Mouse (Mus musculus) limb, embryonic 14.5 days (tissue): ENCODE measurements at regions not wholly inside any gene's neighbourhood (a gene's known extent, or its start where the extent isn't known, plus 50 kb on each side); places are given as distances from the start of the nearest gene placed in this dataset.

Experiments
- ATAC-seq: fragments of 200-750 bp; cut with Nextera tagmentation; 2 replicates; pipeline ENCODE4 v1.8.0; 2017; ENCODE audit warnings: low read depth, moderate number of reproducible peaks, moderate TSS enrichment; ENCODE audit not compliant: low FRiP score
- DNase-seq: peaks from one replicate; pipeline ENCODE4 v3.0.0-alpha.2; 2015; ENCODE audit warnings: low spot score
- H3K27ac ChIP-seq: fragments of 300-500 bp; sonication (generic); replicated peaks from 2 replicates; pipeline ENCODE4 v1.5.1; 2014; ENCODE audit warnings: low read depth, mild to moderate bottlenecking, low read length, moderate library complexity, mixed read lengths
- H3K27me3 ChIP-seq: fragments of 300-500 bp; sonication (generic); 2 replicates; pipeline ENCODE4 v1.6.1; 2014; ENCODE audit warnings: low read length, mixed read lengths; ENCODE audit not compliant: control insufficient read depth, insufficient read depth
- H3K36me3 ChIP-seq: fragments of 300-500 bp; sonication (generic); 2 replicates; pipeline ENCODE4 v1.6.1; 2014; ENCODE audit warnings: mild to moderate bottlenecking, low read length, moderate library complexity, mixed read lengths; ENCODE audit not compliant: control insufficient read depth, insufficient read depth
- H3K4me1 ChIP-seq: fragments of 300-500 bp; sonication (generic); 2 replicates; pipeline ENCODE4 v1.6.1; 2014; ENCODE audit warnings: antibody characterized with exemption, low read length, mixed read lengths; ENCODE audit not compliant: control insufficient read depth, insufficient read depth
- H3K4me2 ChIP-seq: fragments of 300-500 bp; sonication (generic); replicated peaks from 2 replicates; pipeline ENCODE4 v1.6.1; 2014; ENCODE audit warnings: low read depth, mild to moderate bottlenecking, low read length, moderate library complexity; ENCODE audit not compliant: severe bottlenecking
- H3K4me3 ChIP-seq: fragments of 300-500 bp; sonication (generic); replicated peaks from 2 replicates; pipeline ENCODE4 v1.5.1; 2014; ENCODE audit warnings: low read length
- H3K9ac ChIP-seq: fragments of 300-500 bp; sonication (generic); 2 replicates; pipeline ENCODE4 v1.6.1; 2014; ENCODE audit warnings: mild to moderate bottlenecking, low read depth, low read length, moderate library complexity; ENCODE audit not compliant: severe bottlenecking
- H3K9me3 ChIP-seq: fragments of 300-500 bp; sonication (generic); 2 replicates; pipeline ENCODE4 v1.6.1; 2016; ENCODE audit warnings: low read length; ENCODE audit not compliant: control insufficient read depth
- POLR2A ChIP-seq: fragments of 200-500 bp; IDR thresholded peaks from 2 replicates; pipeline ENCODE4 v1.8.0; 2012; ENCODE audit warnings: inconsistent platforms, mild to moderate bottlenecking, moderate library complexity, borderline replicate concordance; ENCODE audit not compliant: insufficient read depth, insufficient read length; ENCODE audit errors: extremely low read depth
- WGBS: fragments of 180-500 bp; shearing (Covaris S2); extraction: QIAGEN DNeasy Blood & Tissue Kit; methylation state at CpG from one replicate; pipeline ENCODE4 v1.1.7; 2014; 5-methylcytosine and 5-hydroxymethylcytosine counted together

DNA sequence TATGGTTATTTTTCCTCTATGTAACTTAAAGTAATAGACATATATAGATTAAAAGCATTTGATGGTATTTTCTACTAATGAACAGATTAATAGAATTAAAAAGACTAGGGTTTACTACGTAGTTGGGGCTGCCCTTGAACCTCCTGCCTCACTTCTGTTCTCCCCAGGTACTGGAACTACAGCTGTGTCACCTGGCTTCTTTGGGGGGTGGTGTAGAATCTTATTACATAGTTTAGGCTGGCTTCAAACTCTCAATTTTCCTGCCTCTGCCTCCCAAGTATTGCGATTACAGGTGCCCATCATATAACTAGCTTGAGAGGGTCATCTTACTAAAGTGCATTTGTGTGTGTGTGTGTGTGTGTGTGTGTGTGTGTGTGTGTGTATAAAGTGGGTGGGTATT lies 175.0 kb downstream of the Rab11fip4 start:
- H3K27ac ChIP-seq, result no peak overlapping the region
- DNase-seq (no peak), ATAC-seq (no peak)
- 95% methylated on average over 2 of the region's 2 CpGs for WGBS
- TF ChIP-seq POLR2A, result no peak
- no peaks in the 10 kb centered on the region for H3K4me1 ChIP-seq
- H3K9ac ChIP-seq, result no peak overlapping the region
- H3K36me3 ChIP-seq, result no peaks in the 10 kb centered on the region
- no peak overlapping the region for H3K4me3 ChIP-seq
- H3K4me2 ChIP-seq, result no peak overlapping the region
- no peaks in the 10 kb centered on the region; the same call in 1 of the 2 replicates for H3K9me3 ChIP-seq
- H3K27me3 ChIP-seq, result no peaks in the 10 kb centered on the region

DNA sequence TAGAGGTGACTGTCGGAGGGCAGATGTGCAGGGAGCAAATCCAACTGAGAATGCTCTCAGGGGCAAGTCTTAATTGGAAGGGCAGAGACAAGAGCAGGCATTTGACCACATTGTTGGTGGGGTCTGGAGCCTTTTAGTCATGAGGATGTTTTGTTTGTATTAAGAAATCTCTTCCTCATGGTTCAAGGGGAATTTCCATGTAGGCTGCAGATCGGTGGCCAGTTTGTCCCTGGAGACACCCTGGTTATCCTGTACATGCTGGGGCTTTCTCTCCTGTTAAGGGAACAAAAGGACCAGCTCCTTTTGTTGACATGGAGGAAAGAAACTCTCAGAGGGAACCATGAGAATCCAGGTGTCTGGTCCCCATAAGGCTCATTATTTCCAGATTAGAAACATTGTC lies 174.4 kb downstream of the Rab11fip4 start:
- 88% methylated on average over 2 of the region's 2 CpGs for WGBS

GRCm38 (mm10) chr11:79764026-79764425 lies 173.0 kb downstream of the Rab11fip4 start:
- no peaks in the 10 kb centered on the region for H3K36me3 ChIP-seq

More for the DNA sequence above, 174.4 kb downstream of the Rab11fip4 start:
- H3K36me3 ChIP-seq, result no peaks in the 10 kb centered on the region
- no peak overlapping the region for H3K4me2 ChIP-seq
- TF ChIP-seq POLR2A, result no peak
- no peak overlapping the region for H3K9ac ChIP-seq
- no peak overlapping the region for H3K27ac ChIP-seq
- DNase-seq, result no peak
- H3K27me3 ChIP-seq, result no peaks in the 10 kb centered on the region
- H3K4me3 ChIP-seq, result no peak overlapping the region
- H3K4me1 ChIP-seq, result no peaks in the 10 kb centered on the region
- ATAC-seq, result no peak
- H3K9me3 ChIP-seq, result no peaks in the 10 kb centered on the region; the same call in 1 of the 2 replicates

GRCm38 (mm10) chr11:79762654-79763053 lies 171.6 kb downstream of the Rab11fip4 start:
- DNase-seq (no peak), ATAC-seq (no peak)
- Histone ChIP-seq H3K9ac (no peak overlapping the region), H3K4me1 (no peaks in the 10 kb centered on the region), H3K4me2 (no peak overlapping the region), H3K9me3 (no peaks in the 10 kb centered on the region), H3K36me3 (no peaks in the 10 kb centered on the region), H3K27ac (no peak overlapping the region), H3K27me3 (no peaks in the 10 kb centered on the region), H3K4me3 (no peak overlapping the region)
- no peak for TF ChIP-seq POLR2A
- 97% methylated on average over 2 of the region's 2 CpGs for WGBS

More at GRCm38 (mm10) chr11:79764026-79764425, 173.0 kb downstream of the Rab11fip4 start:
- ATAC-seq (no peak), DNase-seq (no peak)
- H3K27ac ChIP-seq, result no peak overlapping the region
- H3K27me3 ChIP-seq, result no peaks in the 10 kb centered on the region
- TF ChIP-seq POLR2A, result no peak
- WGBS, result 75% methylated on average over 6 of the region's 6 CpGs
- H3K4me1 ChIP-seq, result no peaks in the 10 kb centered on the region
- H3K4me2 ChIP-seq, result no peak overlapping the region
- no peak overlapping the region for H3K9ac ChIP-seq
- H3K9me3 ChIP-seq, result no peaks in the 10 kb centered on the region; the same call in 1 of the 2 replicates
- no peak overlapping the region for H3K4me3 ChIP-seq

DNA sequence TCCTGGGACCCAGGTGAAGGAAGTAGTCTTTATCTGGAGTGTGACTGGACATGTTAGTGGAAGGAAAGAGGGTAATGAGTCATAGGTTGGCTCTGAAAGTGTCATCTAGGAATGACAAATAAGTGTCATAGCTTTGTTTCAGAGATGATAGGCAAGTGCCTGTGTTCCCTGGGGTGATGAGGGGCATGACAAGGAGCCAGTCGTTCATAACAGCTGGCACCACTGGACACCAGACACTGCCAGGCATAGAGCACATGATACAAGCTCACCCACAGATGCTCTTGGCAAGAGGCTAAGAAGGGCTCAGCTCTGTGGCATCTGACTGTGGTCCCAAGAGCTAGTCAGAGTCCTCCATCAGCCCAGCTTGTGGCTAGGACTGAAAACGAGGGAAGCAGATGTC lies 171.0 kb downstream of the Rab11fip4 start:
- Histone ChIP-seq H3K27ac (no peak overlapping the region), H3K4me1 (no peaks in the 10 kb centered on the region), H3K9me3 (no peaks in the 10 kb centered on the region), H3K36me3 (no peaks in the 10 kb centered on the region), H3K27me3 (no peaks in the 10 kb centered on the region), H3K4me2 (no peak overlapping the region), H3K9ac (no peak overlapping the region), H3K4me3 (no peak overlapping the region)
- ATAC-seq (no peak), DNase-seq (no peak)
- TF ChIP-seq POLR2A, result no peak
- 59% methylated on average over 2 of the region's 2 CpGs for WGBS

GRCm38 (mm10) chr11:79760533-79760932 lies 169.5 kb downstream of the Rab11fip4 start:
- ATAC-seq (no peak), DNase-seq (no peak)
- Histone ChIP-seq H3K4me1 (no peaks in the 10 kb centered on the region), H3K9me3 (no peaks in the 10 kb centered on the region), H3K4me2 (no peak overlapping the region), H3K27ac (no peak overlapping the region), H3K27me3 (no peaks in the 10 kb centered on the region), H3K4me3 (no peak overlapping the region), H3K9ac (no peak overlapping the region), H3K36me3 (no peaks in the 10 kb centered on the region)
- WGBS, result 86% methylated on average over 4 of the region's 4 CpGs
- TF ChIP-seq POLR2A, result no peak
